Mouse (Mus musculus) adrenal gland (tissue): ENCODE results near the gene Ogfod2.

Experiments
- intact Hi-C: fragments of 180-260 bp; cut with DNase I; formaldehyde crosslinking; loops from one replicate; pipeline ENCODE4 v1.15.1; 2025

The Ogfod2 gene

DNA sequence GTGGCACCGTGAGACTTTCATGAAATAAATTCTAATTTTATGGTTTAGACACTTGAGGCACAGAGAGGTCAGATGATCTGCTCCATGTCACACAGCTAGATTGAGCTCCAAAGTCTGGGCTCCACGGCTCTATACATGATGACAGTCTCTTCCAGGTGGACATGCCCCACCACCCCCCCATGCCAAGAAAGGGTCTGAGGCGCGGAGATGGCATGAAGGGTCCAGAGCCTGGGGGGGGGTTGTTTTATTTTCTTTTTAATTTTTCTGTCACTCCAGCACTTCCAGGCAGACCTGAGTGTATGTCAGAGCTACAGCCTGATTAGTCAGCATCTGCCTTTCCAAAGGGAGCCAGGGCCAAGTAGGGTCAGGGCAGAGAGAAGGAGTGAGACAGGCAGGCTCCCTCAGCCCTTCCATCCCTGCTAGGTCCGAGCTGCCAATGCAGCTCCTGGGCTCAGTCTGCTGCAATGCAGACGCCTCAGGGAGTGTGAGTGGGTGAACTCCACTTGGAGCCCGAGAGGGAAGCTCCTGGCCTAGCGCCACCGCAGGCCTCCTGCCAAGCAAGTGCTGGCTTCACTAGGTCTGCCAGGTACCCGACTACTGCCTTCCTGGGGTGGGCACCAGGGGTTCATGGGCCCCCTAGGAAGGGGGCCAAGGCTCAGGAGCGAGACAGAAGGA is 18.8 kb upstream of the Ogfod2 start:
- intact Hi-C loops = no loop called here

DNA sequence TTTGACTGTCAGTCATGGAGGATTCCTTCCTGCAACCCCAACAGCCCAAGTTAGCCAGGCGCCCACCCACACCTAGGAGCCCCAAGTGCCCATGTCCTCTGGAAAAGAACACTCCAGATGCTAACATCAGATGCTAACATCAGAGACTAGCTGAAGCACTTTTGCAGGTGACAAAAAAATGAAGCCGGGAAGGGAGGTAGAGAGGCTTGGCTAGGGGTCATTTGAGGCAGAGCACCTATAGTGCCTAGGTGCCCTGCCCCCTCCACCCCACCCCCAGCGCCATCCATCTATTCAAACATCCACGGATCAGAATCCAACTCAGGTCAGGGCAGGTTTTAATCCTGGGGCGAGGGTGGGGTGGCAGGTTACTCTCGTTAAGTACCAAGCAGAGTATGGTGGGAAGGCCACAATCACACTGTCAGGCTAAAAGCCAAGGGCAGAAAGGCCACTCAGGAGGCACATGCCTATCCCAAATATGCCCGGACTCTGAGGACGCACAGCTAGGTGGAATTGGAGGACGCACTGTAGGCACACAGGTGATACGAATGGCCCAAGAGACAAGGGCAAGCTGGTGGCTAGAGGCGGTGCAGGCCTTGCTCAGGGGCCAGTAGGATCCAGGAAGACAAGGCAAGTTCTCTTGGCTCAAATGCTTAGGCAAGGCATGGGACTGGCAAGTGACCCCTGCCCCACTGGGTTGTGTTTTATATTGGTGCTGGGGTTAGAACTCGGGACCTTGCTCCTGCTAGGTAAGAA is 18.1 kb upstream of the Ogfod2 start:
- intact Hi-C loops = no loop called here

DNA sequence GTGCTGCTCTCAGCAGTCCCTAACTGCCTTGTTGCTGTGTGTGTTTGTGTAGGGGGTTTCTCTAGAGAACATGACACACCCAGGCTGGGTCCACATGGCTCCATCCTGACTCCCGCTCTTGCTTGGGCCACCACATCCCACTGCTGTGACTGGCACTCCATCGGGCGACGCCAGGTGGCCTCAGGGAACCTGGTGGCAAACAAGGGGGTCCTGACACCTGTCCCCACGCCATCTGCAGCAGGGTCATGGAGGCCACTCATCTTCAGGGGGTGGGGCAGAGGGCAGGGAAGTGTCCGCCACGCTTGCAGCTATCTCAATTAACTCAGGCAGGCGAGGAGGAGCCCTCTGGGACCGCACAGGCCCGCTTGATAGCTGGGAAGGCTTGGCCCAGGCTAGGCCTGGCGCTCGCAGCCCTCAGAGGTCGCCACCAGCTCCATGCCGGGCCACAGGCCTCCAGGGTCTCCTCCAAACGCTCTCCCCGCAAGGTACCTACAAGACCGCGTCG is 17.0 kb upstream of the Ogfod2 start:
- intact Hi-C loops = no loop called here

DNA sequence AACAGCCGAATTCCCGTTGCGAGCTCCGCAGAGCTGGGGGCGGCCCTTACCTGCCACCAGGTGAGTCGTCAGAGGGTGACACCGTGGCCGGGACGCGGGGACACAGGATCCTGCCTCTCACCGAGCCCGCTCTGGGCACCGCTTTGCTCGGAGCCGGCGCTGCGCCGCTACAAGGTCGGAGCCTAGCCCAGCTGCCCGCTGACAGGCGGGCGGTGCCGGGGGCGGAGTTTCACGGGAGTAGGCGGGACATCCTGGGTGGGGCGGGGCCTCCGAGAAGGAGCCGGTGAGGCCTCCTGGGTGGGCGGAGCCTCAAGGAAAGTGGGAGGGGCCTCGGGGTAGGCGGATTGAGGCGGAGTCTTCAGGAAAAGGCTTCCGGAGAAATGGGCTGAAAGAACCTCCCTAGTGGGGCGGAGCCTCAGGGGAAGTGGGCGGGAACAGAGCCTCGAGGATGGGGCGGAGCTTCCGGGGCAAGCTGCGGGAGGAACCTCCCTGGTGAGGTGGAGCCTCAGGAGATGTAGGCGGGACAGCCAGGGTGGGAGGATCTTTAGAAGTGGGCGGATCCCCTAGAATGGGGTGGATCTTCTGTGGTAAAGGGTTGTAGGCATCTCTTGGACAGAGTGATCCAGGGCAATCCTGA is 16.4 kb upstream of the Ogfod2 start, which contains the start of gene Abcb9:
TSS of gene Abcb9 (minus strand) at position 203 of the 637 bp plus-strand sequence.
- intact Hi-C loops = no loop called here

DNA sequence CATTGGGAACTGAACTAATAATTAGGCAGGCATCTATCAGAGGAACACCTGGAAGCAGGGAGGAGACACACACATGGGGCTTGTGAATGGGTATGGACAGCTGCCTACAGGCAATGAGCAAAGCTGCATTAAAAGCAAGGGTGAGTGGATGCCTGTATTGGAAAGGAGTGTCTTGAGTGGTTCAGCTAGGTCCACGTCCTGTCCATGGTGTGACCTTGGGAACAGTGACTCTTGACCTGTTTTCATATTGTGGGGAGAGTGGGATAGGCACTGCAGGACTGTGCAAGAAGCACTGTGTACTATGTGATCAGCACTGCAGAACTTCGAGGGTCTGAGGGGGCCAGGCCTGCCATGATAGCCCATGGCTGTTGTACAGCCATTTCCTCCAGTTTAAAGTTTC is 13.2 kb upstream of the Ogfod2 start:
- intact Hi-C loops = no loop called here

DNA sequence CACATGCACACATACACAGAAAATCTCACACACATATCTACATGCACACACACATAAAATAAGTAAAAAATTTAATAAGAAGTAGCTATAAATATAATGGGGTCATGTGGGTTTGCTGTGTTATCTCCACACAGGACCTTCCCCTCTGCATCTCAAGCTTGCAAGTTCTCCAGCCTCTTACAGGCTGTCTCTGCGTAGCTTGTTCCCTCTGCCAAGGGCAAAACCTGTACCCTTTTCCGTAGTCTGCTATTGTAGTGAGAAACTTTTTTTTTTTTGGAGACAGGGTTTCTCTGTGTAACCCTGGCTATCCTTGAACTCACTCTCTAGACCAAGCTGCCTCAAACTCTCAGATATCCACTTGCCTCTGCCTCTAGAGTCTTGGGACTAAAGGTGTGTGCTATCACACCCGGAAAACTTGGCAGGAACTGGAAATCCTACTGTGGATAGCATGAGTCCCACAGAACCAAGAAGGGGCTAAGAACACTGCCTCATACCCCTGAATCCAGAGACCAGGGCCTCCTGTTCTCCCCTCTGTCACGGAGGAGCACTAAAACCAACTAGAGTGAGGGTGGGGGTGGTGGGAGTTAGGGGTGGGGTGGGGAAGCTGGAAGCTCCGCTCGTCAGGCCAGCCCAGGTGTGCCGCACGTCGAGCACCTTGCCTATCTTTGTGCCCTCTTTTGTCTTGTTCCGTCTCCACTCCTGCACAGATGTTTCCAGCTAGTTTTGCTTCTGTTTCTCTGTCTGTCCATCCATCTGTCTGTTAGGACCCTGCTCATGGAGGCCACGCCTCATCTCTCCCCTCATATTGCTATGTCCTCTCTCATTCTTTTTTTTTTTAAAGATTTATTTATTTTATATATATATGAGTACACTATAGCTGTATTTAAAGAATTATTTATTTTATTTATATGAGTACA is 11.7 kb upstream of the Ogfod2 start:
- intact Hi-C loops = no loop called here

DNA sequence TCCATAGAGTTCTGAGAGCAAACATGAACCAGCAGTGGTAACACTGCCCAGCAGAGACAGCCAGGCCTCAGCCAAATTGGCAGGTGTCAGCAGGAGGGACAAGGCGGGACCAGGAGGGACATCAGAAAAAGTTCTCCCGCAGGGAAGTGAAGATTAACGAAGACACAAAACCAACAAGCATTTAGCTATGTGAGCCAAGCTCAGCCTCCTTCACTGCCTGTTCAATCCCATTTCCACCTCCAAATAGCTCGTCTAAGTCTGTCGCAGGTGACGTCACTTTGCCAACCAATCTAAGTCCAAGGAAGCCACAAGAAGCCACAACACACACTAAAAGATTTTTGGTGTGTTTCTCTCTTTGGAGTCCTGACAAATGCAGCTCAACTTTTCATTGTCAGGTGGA is 9.8 kb upstream of the Ogfod2 start:
- intact Hi-C loops = no loop called here

DNA sequence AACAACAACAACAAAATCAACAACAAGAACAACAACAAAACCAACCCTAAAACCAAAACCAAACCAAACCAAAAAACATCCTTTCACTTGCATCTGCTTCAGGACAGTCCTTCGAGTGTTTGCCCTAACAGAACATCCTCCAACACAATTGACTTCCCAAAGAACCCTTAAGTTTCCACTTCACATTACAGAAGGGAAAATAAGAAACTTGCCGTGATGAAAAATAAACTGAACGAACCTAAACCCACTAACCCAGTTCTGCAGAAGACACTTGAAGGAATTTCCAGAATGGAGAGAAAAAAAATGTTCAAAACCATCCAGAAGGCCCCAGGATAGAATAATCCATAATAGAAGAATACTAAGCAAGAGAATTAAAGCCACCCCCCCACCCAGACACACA is 9.1 kb upstream of the Ogfod2 start:
- intact Hi-C loops = no loop called here

DNA sequence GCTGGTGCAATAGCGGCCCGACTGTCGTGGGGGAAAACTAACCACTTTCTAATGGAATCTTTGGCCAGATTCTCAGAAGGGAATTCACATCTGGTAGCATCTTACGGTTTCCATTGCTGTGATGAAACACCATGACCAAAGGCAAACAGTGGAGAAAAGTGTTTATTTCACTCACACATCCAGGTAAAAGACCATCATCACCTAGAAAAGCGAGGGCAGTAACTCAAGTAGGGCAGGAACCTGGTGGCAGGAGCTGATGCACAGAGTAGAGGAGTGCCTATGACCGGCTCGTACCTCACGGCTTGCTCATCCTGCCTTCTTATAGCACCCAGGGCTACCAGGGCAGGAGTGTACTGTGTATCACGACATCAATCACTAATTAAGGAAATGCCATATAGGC is 8.5 kb upstream of the Ogfod2 start:
- intact Hi-C loops = no loop called here

DNA sequence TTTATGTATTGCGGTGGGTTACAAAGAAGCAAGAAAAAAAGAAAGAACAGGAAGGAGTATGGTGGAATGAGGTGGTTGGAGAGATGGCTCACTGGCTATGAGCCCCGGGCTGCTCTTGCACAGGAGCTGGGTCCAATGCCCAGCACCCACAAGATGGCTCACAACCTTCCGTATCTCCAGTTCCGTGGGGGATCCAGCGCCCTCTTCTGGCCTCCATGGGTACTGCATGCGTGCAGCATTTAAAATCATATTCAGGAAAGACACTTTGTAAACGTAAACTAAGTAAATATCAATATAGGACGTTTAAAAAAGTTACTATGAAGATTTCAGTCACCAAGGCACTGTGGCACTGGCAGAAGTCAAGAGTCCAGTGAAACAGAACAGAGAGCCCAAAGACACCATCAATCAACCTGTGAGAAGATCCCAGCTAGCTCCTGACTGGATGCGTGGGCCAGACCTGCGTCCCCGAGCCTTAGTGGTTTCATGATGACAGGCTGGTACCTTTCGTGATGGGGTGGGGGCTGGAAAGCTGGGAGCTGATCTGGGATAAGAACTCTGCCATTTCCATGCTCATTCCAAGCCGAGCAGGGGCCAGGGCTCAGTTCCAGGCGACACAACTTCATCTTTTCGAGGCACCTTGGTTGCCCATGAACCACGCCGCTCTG is 888 bp upstream of the Ogfod2 start:
- intact Hi-C loops = no loop called here

DNA sequence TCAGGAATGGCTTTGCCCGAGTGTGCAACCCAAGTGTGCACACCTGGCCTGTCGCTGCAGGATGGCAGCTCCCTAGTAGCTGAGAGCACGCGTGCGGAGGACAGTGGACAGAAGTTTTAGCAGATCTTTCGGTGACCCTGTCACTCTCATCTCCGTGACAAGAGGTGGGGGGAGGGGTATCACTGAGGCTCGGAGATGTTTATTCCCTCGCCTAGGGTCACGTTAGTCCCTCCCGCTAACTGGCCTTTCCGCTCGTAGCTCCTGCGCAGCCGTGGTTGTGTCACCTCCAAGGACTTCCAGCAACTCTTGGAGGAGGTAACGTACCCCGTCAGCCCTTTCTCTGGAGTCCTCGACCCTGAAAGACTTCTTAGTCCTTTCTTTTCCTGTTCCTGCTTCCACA is 434 bp downstream of the Ogfod2 start:
- intact Hi-C loops = no loop called here

DNA sequence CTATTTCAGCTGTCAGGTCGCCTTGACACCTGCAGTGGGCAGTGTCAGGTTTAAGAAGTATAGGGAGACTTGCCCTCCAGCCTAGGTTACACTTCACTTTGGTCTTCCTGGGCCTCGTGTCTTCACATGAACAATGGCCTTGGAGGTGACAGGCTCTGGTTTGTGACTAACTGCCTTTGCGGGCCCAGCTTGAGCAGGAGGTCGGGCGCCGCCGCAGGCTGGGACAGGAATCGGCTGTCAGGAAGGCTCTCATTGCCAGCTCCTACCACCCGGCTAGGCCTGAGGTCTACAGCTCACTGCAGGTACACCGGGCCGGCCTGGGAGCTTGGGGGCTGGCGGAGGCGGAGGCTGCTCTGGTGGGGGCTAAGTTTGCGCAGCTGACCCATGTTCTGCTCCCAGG is 933 bp downstream of the Ogfod2 start:
- intact Hi-C loops = no loop called here

DNA sequence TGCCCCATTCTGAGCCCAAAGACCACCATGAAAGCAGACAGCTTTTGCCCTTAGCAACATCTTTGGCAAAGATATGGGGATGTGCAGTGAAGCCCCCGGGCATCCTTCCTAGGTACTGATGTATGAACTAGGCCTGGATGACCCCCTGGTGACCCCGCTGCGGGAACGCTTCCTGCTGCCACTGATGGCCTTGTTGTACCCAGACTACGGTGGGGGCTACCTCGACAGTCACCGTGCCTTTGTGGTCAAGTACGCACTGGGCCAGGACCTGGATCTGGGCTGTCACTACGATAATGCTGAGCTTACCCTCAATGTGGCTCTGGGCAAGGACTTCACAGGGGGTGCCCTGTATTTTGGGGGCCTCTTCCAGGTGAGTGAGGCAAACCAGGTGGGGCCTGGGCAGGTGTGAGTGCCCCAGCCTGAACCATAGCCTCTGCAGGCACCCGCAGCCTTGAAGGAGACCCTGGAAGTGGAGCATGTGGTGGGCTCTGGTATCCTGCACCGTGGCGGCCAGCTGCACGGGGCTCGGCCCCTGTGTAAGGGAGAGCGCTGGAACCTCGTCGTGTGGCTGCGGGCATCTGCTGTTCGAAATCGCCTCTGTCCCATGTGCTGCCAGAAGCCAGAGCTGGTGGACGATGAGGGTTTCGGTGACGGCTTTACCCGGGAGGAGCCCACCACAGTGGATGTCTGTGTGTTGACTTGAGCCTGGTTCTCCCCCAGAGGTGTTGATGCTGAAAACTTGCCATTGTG is 2.4 kb downstream of the Ogfod2 start:
- intact Hi-C loops = no loop called here

DNA sequence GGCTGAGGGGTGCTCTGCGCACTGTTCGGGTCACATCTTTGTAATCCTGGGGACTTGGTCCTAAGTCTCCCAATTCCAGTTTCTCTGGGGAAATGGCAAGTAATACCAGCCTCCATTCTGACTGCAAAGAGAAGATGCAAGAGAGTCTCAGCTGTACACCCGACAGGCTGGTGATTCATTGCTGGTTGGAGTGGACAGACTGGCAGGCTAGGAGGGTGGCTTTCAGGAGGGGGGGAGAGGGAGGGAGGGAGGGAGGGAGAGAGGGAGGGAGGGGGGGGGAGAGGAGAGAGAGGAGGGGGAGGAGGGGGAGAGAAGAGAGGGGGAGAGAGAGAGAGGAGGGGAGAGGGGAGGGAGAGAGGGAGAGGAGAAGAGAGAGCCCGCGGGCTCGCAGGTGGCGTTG is 3.4 kb downstream of the Ogfod2 start:
- intact Hi-C loops = no loop called here

DNA sequence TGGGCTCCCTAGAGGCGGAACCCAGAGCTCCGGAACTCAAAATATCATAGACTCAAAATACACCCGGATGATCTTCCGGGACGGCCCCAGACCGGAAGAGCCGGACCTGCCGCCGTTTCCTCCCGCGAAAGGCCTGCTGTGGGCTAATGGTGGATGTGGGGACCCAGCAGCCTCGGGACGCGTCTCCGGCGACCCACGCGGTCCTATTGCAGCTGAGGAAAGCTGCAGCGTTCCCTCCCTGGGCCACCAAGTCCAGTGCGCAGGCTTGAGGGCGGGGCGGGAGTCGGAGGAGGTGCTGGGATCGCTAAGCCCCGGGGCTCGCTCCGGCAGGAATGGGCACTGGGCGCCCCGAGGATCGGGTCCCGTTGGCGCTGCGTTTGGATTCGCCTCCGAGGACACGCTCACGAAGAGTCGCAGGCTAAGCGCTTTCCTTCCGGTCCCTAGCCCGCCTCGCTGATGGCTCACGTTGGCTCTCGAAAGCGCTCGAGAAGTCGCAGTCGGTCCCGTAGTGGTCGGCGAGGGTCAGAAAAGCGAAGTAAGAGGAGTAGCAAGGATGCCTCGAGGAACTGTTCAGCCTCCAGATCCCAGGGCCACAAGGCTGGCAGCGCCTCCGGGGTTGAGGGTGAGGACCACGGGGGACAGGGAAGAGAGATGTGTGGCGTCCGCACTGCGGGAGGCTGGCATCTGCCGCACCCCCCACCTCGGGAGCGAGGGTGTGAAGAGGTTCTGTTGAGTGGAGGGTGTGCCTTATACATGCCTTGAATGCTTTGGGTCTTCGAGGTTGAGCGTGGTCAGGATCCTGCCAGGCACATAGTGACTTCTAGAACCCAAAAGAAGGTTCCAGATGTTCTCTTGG is 4.1 kb downstream of the Ogfod2 start, which contains the start of gene Arl6ip4:
TSS of gene Arl6ip4 (plus strand) at position 100 of the 856 bp plus-strand sequence.
- intact Hi-C loops = no loop called here

DNA sequence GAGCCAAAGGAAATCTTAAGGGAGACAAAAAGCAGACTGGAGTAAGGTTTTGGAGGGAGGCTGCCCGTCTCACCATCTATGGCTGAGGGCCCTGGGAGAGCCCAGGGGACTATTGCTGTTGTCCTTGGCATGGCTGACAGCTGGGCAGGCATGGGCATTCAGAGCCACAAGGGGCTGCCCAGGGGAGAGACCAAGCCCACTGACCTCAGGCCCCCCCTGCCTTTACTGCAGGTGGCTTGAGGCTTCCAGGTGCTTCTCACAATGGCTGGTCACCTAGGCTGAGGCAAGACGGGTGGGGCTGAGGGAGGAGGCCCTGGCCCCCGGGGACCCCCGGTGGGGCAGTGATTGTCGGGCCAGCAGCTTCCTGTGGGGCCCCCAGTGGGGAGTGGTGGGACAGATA is 7.1 kb downstream of the Ogfod2 start:
- intact Hi-C loops = no loop called here

DNA sequence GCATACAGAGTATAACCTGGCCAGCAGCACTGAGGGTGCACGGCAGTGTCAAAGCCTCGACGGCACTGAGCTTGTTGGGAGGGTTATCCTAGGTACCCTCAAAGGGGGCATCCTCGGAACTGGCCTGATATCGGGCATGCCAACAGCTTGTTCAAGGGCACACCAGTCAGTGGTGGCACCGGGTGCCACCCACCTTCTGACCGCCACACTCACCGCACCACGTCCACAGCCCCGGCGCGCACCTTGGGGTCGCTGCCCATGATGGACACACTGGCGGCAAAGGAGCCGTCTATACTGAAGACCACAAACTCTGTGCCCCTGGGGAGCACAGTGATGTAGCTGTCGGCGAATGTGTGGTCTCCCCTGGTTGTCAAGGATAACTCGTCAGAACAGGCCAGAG is 10.3 kb downstream of the Ogfod2 start:
- intact Hi-C loops = no loop called here

DNA sequence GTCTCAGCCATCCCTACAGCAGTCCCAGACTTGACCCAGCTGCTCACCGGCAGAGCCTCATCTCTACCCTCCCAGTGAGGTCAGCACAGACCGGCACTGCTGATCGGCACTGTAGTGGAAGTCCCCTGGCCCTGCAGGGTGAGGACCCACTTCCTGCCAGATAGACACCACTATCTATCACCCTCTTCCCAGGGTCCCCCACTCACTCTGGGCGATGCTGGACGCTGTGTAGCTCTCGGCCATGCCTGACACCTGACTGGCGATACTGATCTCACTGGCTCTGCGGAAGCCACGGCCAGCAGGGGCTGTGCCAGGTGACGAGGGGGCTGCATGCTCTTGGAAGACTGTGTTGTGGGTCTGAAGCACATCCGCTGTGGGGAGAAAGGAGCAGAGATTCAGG is 13.0 kb downstream of the Ogfod2 start:
- intact Hi-C loops = no loop called here

DNA sequence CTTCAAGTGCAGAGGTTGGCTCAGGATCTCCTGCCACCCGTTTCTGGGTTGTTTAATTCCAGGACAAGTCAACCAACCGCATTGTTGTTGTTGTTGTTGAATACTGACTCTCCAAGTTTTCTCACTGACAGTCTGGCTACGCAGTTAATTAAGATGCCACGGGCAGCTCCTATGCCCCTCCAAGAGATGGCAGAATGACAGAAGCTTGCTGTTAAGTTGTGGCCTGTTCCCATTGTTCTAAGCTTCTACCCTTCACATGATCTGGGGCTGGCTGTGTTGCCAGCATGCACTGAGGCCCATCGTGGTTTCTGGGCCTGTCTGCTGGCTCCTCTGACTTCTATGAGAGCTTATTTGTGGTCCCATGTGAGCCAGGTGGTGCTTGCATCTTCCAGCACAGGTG is 22.2 kb downstream of the Ogfod2 start:
- intact Hi-C loops = no loop called here
